Mouse (Mus musculus): ENCODE results near the gene Fstl5. TPM values are rescaled to one million over a fixed set of nuclear protein-coding genes. Genes with fewer than 3 reads are reported as not detected.

Gene Fstl5
- polyA plus RNA-seq (2011; ENCODE audit: insufficient read depth, insufficient read length, low read depth, missing spikeins): not detected in 2 replicates

DNA sequence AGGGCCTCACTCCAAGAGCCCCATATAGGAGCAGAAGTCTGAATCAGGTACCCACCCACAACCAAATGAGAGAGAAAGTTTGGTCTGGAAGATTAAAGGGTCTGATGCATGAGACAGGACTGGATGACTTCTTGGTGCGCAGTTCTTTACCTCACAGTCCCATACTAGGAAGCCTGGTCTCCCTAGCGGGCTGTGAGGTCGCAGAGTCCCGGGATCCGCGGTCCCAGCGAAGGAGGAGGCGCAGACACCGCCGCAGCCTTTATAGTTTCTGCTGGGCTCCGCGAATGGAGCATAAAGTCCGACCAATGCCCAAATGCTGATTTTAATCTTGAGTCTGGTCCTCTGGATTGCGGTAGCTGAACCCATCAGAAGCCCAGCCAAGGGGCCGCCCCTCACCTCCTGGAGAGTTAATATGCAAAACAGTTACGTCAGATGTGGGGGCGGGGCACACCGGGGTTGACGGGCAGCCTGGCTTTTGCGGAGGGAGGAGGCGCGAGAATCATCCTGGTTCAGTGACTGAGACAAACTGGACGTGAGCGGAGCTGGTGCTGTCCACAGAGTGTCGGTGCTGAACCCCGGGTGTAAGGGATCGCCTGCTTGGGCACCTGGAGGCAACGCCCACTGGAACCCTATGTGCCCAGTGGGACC lies at the start of gene Fstl5:
Gene Fstl5, plus strand, starts transcription at position 211 of the 648 bp plus-strand sequence.
- Histone ChIP-seq H3K4me3 (ENCODE audit: low read depth, low read length) (peak within 1 kb of the TSS; percentile 68), H3K9me3 (replicated peaks; ENCODE audit: control insufficient read depth, insufficient read depth, low read length, poor library complexity, severe bottlenecking) (no peaks in the 10 kb centered on the region), H3K36me3 (ENCODE audit: control insufficient read depth, insufficient read depth, low read length, poor library complexity, severe bottlenecking) (no peaks in the 10 kb centered on the region), H3K9ac (ENCODE audit: low read depth, poor library complexity, severe bottlenecking) (peak within 1 kb of the TSS; percentile 38; the same call in 1 of the 2 replicates), H3K27me3 (ENCODE audit: control insufficient read depth, insufficient read depth, low read length, poor library complexity, severe bottlenecking) (no peaks in the 10 kb centered on the region), H3K4me1 (ENCODE audit: control insufficient read depth, insufficient read depth, low read length) (no peaks in the 10 kb centered on the region), H3K27ac (ENCODE audit: insufficient read depth, low read length) (no peak within 1 kb of the TSS)
- TF ChIP-seq EP300 (IDR thresholded peaks at IDR 0.05; ENCODE audit: insufficient read depth, low read depth, low read length) (0 out of 2 replicates have a peak, but pooled peaks have one; percentile 60), POLR2A (IDR thresholded peaks at IDR 0.05; ENCODE audit: insufficient read depth, low read length) (no peak)

GRCm38 (mm10) chr3:76025523-76025922 lies 48.5 kb upstream of the Fstl5 start:
- TF ChIP-seq CTCF (IDR thresholded peaks at IDR 0.05; ENCODE audit: low read depth, low read length) (no peak), EP300 (IDR thresholded peaks at IDR 0.05; ENCODE audit: insufficient read depth, low read depth, low read length) (no peak), POLR2A (IDR thresholded peaks at IDR 0.05; ENCODE audit: insufficient read depth, low read length) (no peak)
- no peak overlapping the region for H3K4me3 ChIP-seq (ENCODE audit: low read depth, low read length)
- no peaks in the 10 kb centered on the region for H3K9me3 ChIP-seq (replicated peaks; ENCODE audit: control insufficient read depth, insufficient read depth, low read length, poor library complexity, severe bottlenecking)
- no peaks in the 10 kb centered on the region for H3K4me1 ChIP-seq (ENCODE audit: control insufficient read depth, insufficient read depth, low read length)
- H3K27me3 ChIP-seq (ENCODE audit: control insufficient read depth, insufficient read depth, low read length, poor library complexity, severe bottlenecking): no peaks in the 10 kb centered on the region
- H3K27ac ChIP-seq (ENCODE audit: insufficient read depth, low read length): no peak overlapping the region
- no peak overlapping the region for H3K9ac ChIP-seq (ENCODE audit: low read depth, poor library complexity, severe bottlenecking)
- H3K36me3 ChIP-seq (ENCODE audit: control insufficient read depth, insufficient read depth, low read length, poor library complexity, severe bottlenecking): no peaks in the 10 kb centered on the region

DNA sequence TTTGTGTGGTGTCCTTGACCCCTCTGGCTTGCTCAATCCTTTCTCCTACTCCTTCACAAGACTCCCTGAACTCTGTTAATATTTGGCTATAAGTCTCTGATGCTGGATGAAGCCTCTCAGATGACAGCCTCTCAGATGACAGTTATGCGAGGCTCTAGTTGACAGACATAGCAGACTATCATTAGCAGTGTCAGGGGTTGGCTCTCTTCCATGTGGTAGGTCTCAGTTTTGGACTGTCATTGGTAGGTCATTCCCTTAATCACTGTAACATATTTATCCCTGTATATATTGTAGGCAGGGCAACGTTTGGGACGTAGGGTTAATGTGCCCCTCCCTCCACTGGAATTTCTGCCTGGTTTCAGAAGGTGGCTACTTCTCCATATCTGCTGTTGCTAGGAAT lies 22.9 kb upstream of the Fstl5 start:
- TF ChIP-seq CTCF (IDR thresholded peaks at IDR 0.05; ENCODE audit: low read depth, low read length) (no peak), EP300 (IDR thresholded peaks at IDR 0.05; ENCODE audit: insufficient read depth, low read depth, low read length) (no peak), POLR2A (IDR thresholded peaks at IDR 0.05; ENCODE audit: insufficient read depth, low read length) (no peak)
- H3K9me3 ChIP-seq (replicated peaks; ENCODE audit: control insufficient read depth, insufficient read depth, low read length, poor library complexity, severe bottlenecking): no peaks in the 10 kb centered on the region

DNA sequence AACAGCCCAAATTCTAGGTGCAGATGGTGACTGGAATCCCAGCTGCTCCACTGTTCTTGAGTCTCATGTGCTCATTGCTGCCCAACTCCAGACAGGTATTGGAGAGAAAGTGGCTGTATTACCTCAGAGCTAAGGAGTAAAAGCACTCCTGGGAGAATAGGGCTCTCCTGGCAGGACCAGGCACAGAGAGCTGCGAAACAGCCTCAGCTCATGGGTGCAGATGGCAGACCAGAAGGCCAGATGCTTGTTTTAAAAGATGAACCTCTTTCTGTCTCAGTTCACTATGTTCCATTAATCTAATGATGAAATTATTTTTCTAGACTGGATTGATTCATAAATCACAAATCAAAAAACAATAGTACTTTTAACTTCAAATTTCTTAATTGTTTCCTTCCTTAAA lies 12.1 kb upstream of the Fstl5 start:
- TF ChIP-seq EP300 (IDR thresholded peaks at IDR 0.05; ENCODE audit: insufficient read depth, low read depth, low read length): no peak
- TF ChIP-seq POLR2A (IDR thresholded peaks at IDR 0.05; ENCODE audit: insufficient read depth, low read length): no peak
- no peak for TF ChIP-seq CTCF (IDR thresholded peaks at IDR 0.05; ENCODE audit: low read depth, low read length)
- Histone ChIP-seq H3K4me1 (ENCODE audit: control insufficient read depth, insufficient read depth, low read length) (no peaks in the 10 kb centered on the region), H3K4me3 (ENCODE audit: low read depth, low read length) (no peak overlapping the region), H3K36me3 (ENCODE audit: control insufficient read depth, insufficient read depth, low read length, poor library complexity, severe bottlenecking) (no peaks in the 10 kb centered on the region), H3K9me3 (replicated peaks; ENCODE audit: control insufficient read depth, insufficient read depth, low read length, poor library complexity, severe bottlenecking) (no peaks in the 10 kb centered on the region), H3K27ac (ENCODE audit: insufficient read depth, low read length) (no peak overlapping the region), H3K27me3 (ENCODE audit: control insufficient read depth, insufficient read depth, low read length, poor library complexity, severe bottlenecking) (no peaks in the 10 kb centered on the region), H3K9ac (ENCODE audit: low read depth, poor library complexity, severe bottlenecking) (no peak overlapping the region)

More for the DNA sequence above, 22.9 kb upstream of the Fstl5 start:
- H3K27ac ChIP-seq (ENCODE audit: insufficient read depth, low read length): no peak overlapping the region
- H3K36me3 ChIP-seq (ENCODE audit: control insufficient read depth, insufficient read depth, low read length, poor library complexity, severe bottlenecking): no peaks in the 10 kb centered on the region
- no peaks in the 10 kb centered on the region for H3K4me1 ChIP-seq (ENCODE audit: control insufficient read depth, insufficient read depth, low read length)
- no peaks in the 10 kb centered on the region; the same call in 1 of the 2 replicates for H3K27me3 ChIP-seq (ENCODE audit: control insufficient read depth, insufficient read depth, low read length, poor library complexity, severe bottlenecking)
- no peak overlapping the region for H3K9ac ChIP-seq (ENCODE audit: low read depth, poor library complexity, severe bottlenecking)
- H3K4me3 ChIP-seq (ENCODE audit: low read depth, low read length): no peak overlapping the region

GRCm38 (mm10) chr3:76067920-76068319 lies 6.2 kb upstream of the Fstl5 start:
- TF ChIP-seq CTCF (IDR thresholded peaks at IDR 0.05; ENCODE audit: low read depth, low read length) (no peak), EP300 (IDR thresholded peaks at IDR 0.05; ENCODE audit: insufficient read depth, low read depth, low read length) (no peak), POLR2A (IDR thresholded peaks at IDR 0.05; ENCODE audit: insufficient read depth, low read length) (no peak)
- Histone ChIP-seq H3K4me1 (ENCODE audit: control insufficient read depth, insufficient read depth, low read length) (no peaks in the 10 kb centered on the region), H3K27ac (ENCODE audit: insufficient read depth, low read length) (no peak overlapping the region), H3K36me3 (ENCODE audit: control insufficient read depth, insufficient read depth, low read length, poor library complexity, severe bottlenecking) (no peaks in the 10 kb centered on the region), H3K9ac (ENCODE audit: low read depth, poor library complexity, severe bottlenecking) (no peak overlapping the region), H3K4me3 (ENCODE audit: low read depth, low read length) (no peak overlapping the region), H3K27me3 (ENCODE audit: control insufficient read depth, insufficient read depth, low read length, poor library complexity, severe bottlenecking) (no peaks in the 10 kb centered on the region), H3K9me3 (replicated peaks; ENCODE audit: control insufficient read depth, insufficient read depth, low read length, poor library complexity, severe bottlenecking) (no peaks in the 10 kb centered on the region)

- Histone ChIP-seq H3K4me1 (ENCODE audit: control insufficient read depth, insufficient read depth, low read length) (no peaks in the 10 kb centered on the region), H3K27me3 (ENCODE audit: control insufficient read depth, insufficient read depth, low read length, poor library complexity, severe bottlenecking) (no peaks in the 10 kb centered on the region), H3K27ac (ENCODE audit: insufficient read depth, low read length) (no peak overlapping the region), H3K36me3 (ENCODE audit: control insufficient read depth, insufficient read depth, low read length, poor library complexity, severe bottlenecking) (no peaks in the 10 kb centered on the region), H3K9ac (ENCODE audit: low read depth, poor library complexity, severe bottlenecking) (no peak overlapping the region), H3K4me3 (ENCODE audit: low read depth, low read length) (no peak overlapping the region), H3K9me3 (replicated peaks; ENCODE audit: control insufficient read depth, insufficient read depth, low read length, poor library complexity, severe bottlenecking) (no peaks in the 10 kb centered on the region)
- TF ChIP-seq CTCF (IDR thresholded peaks at IDR 0.05; ENCODE audit: low read depth, low read length) (no peak), EP300 (IDR thresholded peaks at IDR 0.05; ENCODE audit: insufficient read depth, low read depth, low read length) (no peak), POLR2A (IDR thresholded peaks at IDR 0.05; ENCODE audit: insufficient read depth, low read length) (no peak)
Measured at GRCm38 (mm10) chr3:76072826-76073225, 1.2 kb upstream of the Fstl5 start.

All from ES-Bruce4 (cell line).